Mouse (Mus musculus) ES-E14 (cell line): Measurements from ENCODE around the gene Armc12. TPM values are rescaled to one million over a fixed set of nuclear protein-coding genes. Genes with fewer than 3 reads are reported as not detected.

Experiments
- DNase-seq: peaks from one replicate; pipeline ENCODE4 v3.0.0-alpha.2; 2013; ENCODE audit warnings: low read depth, low spot score
- H3K27ac ChIP-seq: 2 replicates; pipeline ENCODE4 v1.5.1; 2012; ENCODE audit warnings: low read depth, mild to moderate bottlenecking, low read length, moderate library complexity, mixed read lengths; ENCODE audit not compliant: poor library complexity, insufficient read depth, severe bottlenecking
- H3K36me3 ChIP-seq: 2 replicates; pipeline ENCODE4 v1.6.1; 2012; ENCODE audit warnings: mild to moderate bottlenecking, low read length, moderate library complexity, mixed read lengths; ENCODE audit not compliant: control insufficient read depth, poor library complexity, insufficient read depth, severe bottlenecking
- H3K4me1 ChIP-seq, 2 experiments: fragments of 150-350 bp in 1 of 2; sonication (generic) in 1 of 2; 2 replicates each; pipeline ENCODE4 v1.6.1; 2012; ENCODE audit warnings: low read length in 2 of 2, mild to moderate bottlenecking in 1 of 2, mixed read lengths in 1 of 2; ENCODE audit not compliant: control insufficient read depth in 2 of 2, insufficient read depth in 2 of 2, poor library complexity in 1 of 2
- H3K4me3 ChIP-seq, 2 experiments: fragments of 150-350 bp in 1 of 2; sonication (generic) in 1 of 2; 2 replicates each; pipeline ENCODE4 v1.5.1; 2012; ENCODE audit warnings: low read length in 2 of 2, low read depth in 1 of 2, mild to moderate bottlenecking in 1 of 2, mixed read lengths in 1 of 2; ENCODE audit not compliant: insufficient read depth in 1 of 2, poor library complexity in 1 of 2, severe bottlenecking in 1 of 2
- H3K9ac ChIP-seq: 2 replicates; pipeline ENCODE4 v1.6.1; 2012; ENCODE audit warnings: low read depth, mild to moderate bottlenecking, low read length, mixed read lengths; ENCODE audit not compliant: poor library complexity, insufficient read depth, severe bottlenecking
- H3K9me3 ChIP-seq: fragments of 150-350 bp; sonication (generic); 2 replicates; pipeline ENCODE4 v1.6.1; 2012; ENCODE audit warnings: low read depth, mild to moderate bottlenecking, low read length; ENCODE audit not compliant: control insufficient read depth, insufficient read depth
- CHD2 ChIP-seq: IDR thresholded peaks from 2 replicates; pipeline ENCODE4 v1.6.1; 2014; ENCODE audit warnings: mild to moderate bottlenecking, low read depth, low read length, inconsistent platforms
- HCFC1 ChIP-seq: IDR thresholded peaks from 2 replicates; pipeline ENCODE4 v1.6.1; 2012; ENCODE audit warnings: low read length, inconsistent platforms, borderline replicate concordance; ENCODE audit not compliant: insufficient read depth
- MAFK ChIP-seq: IDR thresholded peaks from 2 replicates; pipeline ENCODE4 v1.6.1; 2014; ENCODE audit warnings: mild to moderate bottlenecking, low read depth, low read length, inconsistent platforms; ENCODE audit not compliant: insufficient read depth
- ZC3H11A ChIP-seq: IDR thresholded peaks from 2 replicates; pipeline ENCODE4 v1.6.1; 2012; ENCODE audit warnings: low read depth, mild to moderate bottlenecking, inconsistent platforms, low read length, borderline replicate concordance
- ZNF384 ChIP-seq: IDR thresholded peaks from 2 replicates; pipeline ENCODE4 v1.6.1; 2012; ENCODE audit warnings: low read depth, low read length, inconsistent platforms
- in situ Hi-C, 2 experiments: fragments of 600-800 bp; cut with MboI; formaldehyde crosslinking; loops; one replicate each; pipeline ENCODE4 v1.15.1; 2025; ENCODE audit warnings: low sequenced_read_pairs in 2 of 2, inconsistent platforms in 1 of 2; ENCODE audit not compliant: unreplicated experiment in 2 of 2
- total RNA-seq: library from RNA; depleted of rRNA; stranded (reverse); fragments of 300-350 nt; gene quantifications from 2 replicates; pipeline ENCODE4 v1.2.3, GENCODE M21; 2012

Armc12 gene
- total RNA-seq, 1 experiment: not detected

- Histone ChIP-seq H3K27ac (no peak overlapping the region), H3K36me3 (no peaks in the 10 kb centered on the region), H3K4me1 (peaks cover 2 to 14% of the 10 kb centered on the region in 2 experiments), H3K9me3 (no peaks in the 10 kb centered on the region), H3K4me3 (no peak overlapping the region), H3K9ac (no peak overlapping the region)
- in situ Hi-C loops: no loop called here
- no peak for TF ChIP-seq ZC3H11A
- TF ChIP-seq HCFC1: no peak
- no peak for TF ChIP-seq ZNF384
- no peak for TF ChIP-seq MAFK
- TF ChIP-seq CHD2: no peak
- DNase-seq: no peak
Observed at GRCm38 (mm10) chr17:28565181-28565580, 34.6 kb downstream of the Armc12 start.

GRCm38 (mm10) chr17:28567541-28567940, 36.9 kb downstream of the Armc12 start:
- peaks cover 2% of the 10 kb centered on the region in 2 experiments; a peak in 3 of 4 replicates for H3K4me1 ChIP-seq
- H3K9me3 ChIP-seq: no peaks in the 10 kb centered on the region
- H3K36me3 ChIP-seq: no peaks in the 10 kb centered on the region
- no peak overlapping the region for H3K9ac ChIP-seq
- in situ Hi-C loops: no loop called here
- no peak overlapping the region for H3K4me3 ChIP-seq
- DNase-seq: no peak
- H3K27ac ChIP-seq: peak overlapping the region; percentile 22; the same call in 1 of the 2 replicates
- TF ChIP-seq ZC3H11A (no peak), MAFK (0 out of 2 replicates have a peak, but pooled peaks have one; percentile 11)

- Histone ChIP-seq H3K9ac (no peak overlapping the region), H3K27ac (no peak overlapping the region), H3K9me3 (no peaks in the 10 kb centered on the region), H3K4me1 (peaks cover 2 to 10% of the 10 kb centered on the region in 2 experiments), H3K36me3 (no peaks in the 10 kb centered on the region), H3K4me3 (no peak overlapping the region)
- DNase-seq: no peak
- in situ Hi-C loops: no loop called here
- TF ChIP-seq CHD2 (no peak), ZC3H11A (no peak), MAFK (no peak), HCFC1 (no peak), ZNF384 (no peak)
Observed at GRCm38 (mm10) chr17:28571868-28572267, 41.3 kb downstream of the Armc12 start.

- H3K9ac ChIP-seq: no peak overlapping the region
- in situ Hi-C loops: no loop called here
- H3K4me3 ChIP-seq: no peak overlapping the region
- H3K4me1 ChIP-seq: peaks cover 2 to 10% of the 10 kb centered on the region in 2 experiments
- no peak for TF ChIP-seq HCFC1
- no peak for TF ChIP-seq CHD2
- TF ChIP-seq MAFK: no peak
- TF ChIP-seq ZC3H11A: no peak
- TF ChIP-seq ZNF384: no peak
- H3K36me3 ChIP-seq: no peaks in the 10 kb centered on the region
- H3K27ac ChIP-seq: no peak overlapping the region
- no peak for DNase-seq
- H3K9me3 ChIP-seq: no peaks in the 10 kb centered on the region
Observed at GRCm38 (mm10) chr17:28572521-28572920, 41.9 kb downstream of the Armc12 start.

GRCm38 (mm10) chr17:28572941-28573340, 42.3 kb downstream of the Armc12 start:
- Histone ChIP-seq H3K9me3 (no peaks in the 10 kb centered on the region), H3K9ac (no peak overlapping the region), H3K4me3 (no peak overlapping the region), H3K36me3 (no peaks in the 10 kb centered on the region), H3K27ac (no peak overlapping the region), H3K4me1 (peaks cover 2 to 9% of the 10 kb centered on the region in 2 experiments)
- TF ChIP-seq MAFK (no peak), CHD2 (no peak), HCFC1 (no peak), ZC3H11A (no peak), ZNF384 (no peak)
- in situ Hi-C loops: no loop called here
- DNase-seq: no peak
